14 mouse cellular contexts compared by ENCODE assay signal in genomic region chr16:58474875-58475274, GRCm38 (mm10). TPM values are rescaled to one million over a fixed set of nuclear protein-coding genes. Genes with fewer than 3 reads are reported as not detected.
DNase-seq lines count a peak whose midpoint lies in the region; ATAC-seq and TF ChIP-seq lines count a peak whose summit lies in the region.
"Had no signal": no experiment of that assay in that cellular context is flagged by ENCODE, and none has a peak within 500 bp of the region (broad histone marks: within the 10 kb centered on the region; RNA-seq: fewer than 3 reads in every experiment).

No protein-coding gene starts in this region.

- no peak for DNase-seq in heart, postnatal 36 days
- DNase-seq in layer of hippocampus, adult 2 months (ENCODE audit: low spot score in 2 of 2), result no peak
- no peak for DNase-seq in layer of hippocampus, adult 9-10 months (ENCODE audit: low spot score)
- DNase-seq in adipocyte (ENCODE audit: low spot score), result peak; percentile 10
- DNase-seq in right cerebral cortex, adult 18-20 months, result no peak
- DNase-seq in left cerebral cortex, adult 2 months (ENCODE audit: extremely low spot score in 1 of 2, low spot score in 2 of 2), result no peak
- DNase-seq: adrenal gland, postnatal 14 days; gastrocnemius, postnatal 14 days; kidney, adult 11 months; right cerebral cortex, postnatal 14 days had no signal

- H3K36me3 ChIP-seq in heart, embryonic 13.5 days, result peaks cover 80% of the 10 kb centered on the region

- no peaks in the 10 kb centered on the region for H3K27me3 ChIP-seq in heart, embryonic 13.5 days (replicated peaks)
- H3K27me3 ChIP-seq: hindbrain, embryonic 13.5 days had no signal

- H3K4me3 ChIP-seq in heart, embryonic 13.5 days, result no peak overlapping the region
- H3K4me3 ChIP-seq in layer of hippocampus, adult 2 months, result no peak overlapping the region
- no peak overlapping the region for H3K4me3 ChIP-seq in left cerebral cortex, adult 2 months
- H3K4me3 ChIP-seq: hindbrain, embryonic 13.5 days had no signal

- no peak for ATAC-seq in heart, embryonic 13.5 days (ENCODE audit: extremely low read depth, insufficient number of reproducible peaks, low FRiP score, low TSS enrichment)
- ATAC-seq in megakaryocyte, adult 5-6 weeks (ENCODE audit: poor library complexity, severe bottlenecking), result peak; percentile 72

- H3K9me3 ChIP-seq in heart, embryonic 13.5 days, result peaks cover 7% of the 10 kb centered on the region

- no peak overlapping the region for H3K4me2 ChIP-seq in heart, embryonic 13.5 days
- H3K4me2 ChIP-seq: hindbrain, embryonic 13.5 days had no signal

- intact Hi-C loops in heart, postnatal 36 days (cut with DNase I), result loop anchor here (2.0 kb wide), 1 partner anchor 48 kb away; no protein-coding TSS in a partner anchor
- intact Hi-C loops in left cerebral cortex, adult 2 months (cut with DNase I), result no loop called here

- TF ChIP-seq CTCF in layer of hippocampus, adult 2 months (conservative IDR thresholded peaks at IDR 0.05), result no peak
- TF ChIP-seq CTCF in left cerebral cortex, adult 2 months (IDR thresholded peaks at IDR 0.05), result no peak

- H3K27ac ChIP-seq in heart, embryonic 13.5 days (replicated peaks), result peak overlapping the region; percentile 73
- H3K27ac ChIP-seq in layer of hippocampus, adult 2 months, result peak overlapping the region; percentile 14; the same call in 1 of the 2 replicates
- no peak overlapping the region for H3K27ac ChIP-seq in left cerebral cortex, adult 2 months
- H3K27ac ChIP-seq: hindbrain, embryonic 13.5 days; liver, embryonic 14.5 days had no signal

- 66% methylated on average over 3 of the region's 3 CpGs for WGBS in heart, embryonic 13.5 days

- no peak overlapping the region for H3K9ac ChIP-seq in heart, embryonic 13.5 days
- H3K9ac ChIP-seq: hindbrain, embryonic 13.5 days; liver, embryonic 14.5 days had no signal

- peaks cover 23% of the 10 kb centered on the region for H3K4me1 ChIP-seq in heart, embryonic 13.5 days
- H3K4me1 ChIP-seq: hindbrain, embryonic 13.5 days had no signal

RNA-seq across cellular contexts. Expression of gene St3gal6, which starts 49.2 kb away (rescaled TPM):
- polyA plus RNA-seq in heart, embryonic 13.5 days (2015; fragmentation: Nextera tagmentation; extraction: Ambion mirVana), result 13.8 and 16.0 TPM in 2 replicates
- 10 to 100 TPM; 40.2 to 43.7 TPM for total RNA-seq in heart, postnatal 36 days (2021)
- 10 to 100 TPM; 13.0 to 17.4 TPM for total RNA-seq in layer of hippocampus, adult 2 months (2021)
- total RNA-seq in megakaryocyte, adult 5-6 weeks (2015), result 9.4 and 15.6 TPM in 2 replicates
- 11.9 and 17.3 TPM in 2 replicates for total RNA-seq in megakaryocyte, adult 5-6 weeks (2017)
- total RNA-seq in left cerebral cortex, adult 2 months (2021), result 10 to 100 TPM; 21.2 to 22.6 TPM
